Mouse (Mus musculus): ENCODE data around the gene Ly6g6f.

Ly6g6f gene

GRCm38 (mm10) chr17:35105740-35106389 lies 20.5 kb upstream of the Ly6g6f start:
- peak; percentile 88 for DNase-seq (ENCODE audit: low read depth, low spot score)

- no peak for DNase-seq (ENCODE audit: low read depth, low spot score)
Measured at GRCm38 (mm10) chr17:35104754-35105153, 19.3 kb upstream of the Ly6g6f start.

GRCm38 (mm10) chr17:35104079-35104478 lies 18.7 kb upstream of the Ly6g6f start:
- no peak for DNase-seq (ENCODE audit: low read depth, low spot score)

GRCm38 (mm10) chr17:35103221-35103690 lies 17.8 kb upstream of the Ly6g6f start:
- no peak for DNase-seq (ENCODE audit: low read depth, low spot score)

GRCm38 (mm10) chr17:35102299-35102698 lies 16.9 kb upstream of the Ly6g6f start:
- no peak for DNase-seq (ENCODE audit: low read depth, low spot score)

GRCm38 (mm10) chr17:35101161-35101560 lies 15.8 kb upstream of the Ly6g6f start:
- DNase-seq (ENCODE audit: low read depth, low spot score): no peak

- DNase-seq (ENCODE audit: low read depth, low spot score): no peak
Measured at GRCm38 (mm10) chr17:35100196-35100765, 14.9 kb upstream of the Ly6g6f start.

- peak; percentile 82 for DNase-seq (ENCODE audit: low read depth, low spot score)
Measured at GRCm38 (mm10) chr17:35097164-35097655, 11.8 kb upstream of the Ly6g6f start.

GRCm38 (mm10) chr17:35096597-35096996 lies 11.2 kb upstream of the Ly6g6f start:
- DNase-seq (ENCODE audit: low read depth, low spot score): no peak

- DNase-seq (ENCODE audit: low read depth, low spot score): peak; percentile 52
Measured at GRCm38 (mm10) chr17:35094475-35095365, 9.3 kb upstream of the Ly6g6f start.

- DNase-seq (ENCODE audit: low read depth, low spot score): no peak
Measured at GRCm38 (mm10) chr17:35092403-35093198, 7.2 kb upstream of the Ly6g6f start.

GRCm38 (mm10) chr17:35090166-35090932 lies 4.9 kb upstream of the Ly6g6f start:
- DNase-seq (ENCODE audit: low read depth, low spot score): peak; percentile 97

- peak; percentile 98 for DNase-seq (ENCODE audit: low read depth, low spot score)
Measured at GRCm38 (mm10) chr17:35088825-35089644, 3.6 kb upstream of the Ly6g6f start, which contains the start of gene Abhd16a. Abhd16a (plus strand) TSS chr17:35089263.

GRCm38 (mm10) chr17:35088151-35088550 lies 2.7 kb upstream of the Ly6g6f start:
- DNase-seq (ENCODE audit: low read depth, low spot score): no peak

GRCm38 (mm10) chr17:35083929-35084497 lies 1.4 kb downstream of the Ly6g6f start:
- no peak for DNase-seq (ENCODE audit: low read depth, low spot score)

- DNase-seq (ENCODE audit: low read depth, low spot score): peak; percentile 88
Measured at GRCm38 (mm10) chr17:35082841-35083576, 2.4 kb downstream of the Ly6g6f start.

- DNase-seq (ENCODE audit: low read depth, low spot score): no peak
Measured at GRCm38 (mm10) chr17:35080710-35081109, 4.7 kb downstream of the Ly6g6f start.

- DNase-seq (ENCODE audit: low read depth, low spot score): no peak
Measured at GRCm38 (mm10) chr17:35080248-35080647, 5.2 kb downstream of the Ly6g6f start.

GRCm38 (mm10) chr17:35079778-35080177 lies 5.6 kb downstream of the Ly6g6f start:
- no peak for DNase-seq (ENCODE audit: low read depth, low spot score)

Measured in brain, adult 2 months (tissue).